Mouse (Mus musculus): ENCODE data around the gene Elmo1. TPM values are rescaled to one million over a fixed set of nuclear protein-coding genes. Genes with fewer than 3 reads are reported as not detected.

Gene Elmo1
- polyA plus RNA-seq, 1 experiment from 2014 or later: 43.2 TPM

GRCm38 (mm10) chr13:20125845-20126244, 35.4 kb downstream of the Elmo1 start:
- Histone ChIP-seq H3K4me1 (ENCODE audit: control insufficient read depth, insufficient read depth, low read length) (0 out of 2 replicates have a peak, but pooled peaks cover 2% of the 10 kb centered on the region), H3K27ac (ENCODE audit: low read length) (no peak overlapping the region), H3K9ac (ENCODE audit: low read depth, low read length) (no peak overlapping the region), H3K9me3 (replicated peaks; ENCODE audit: control insufficient read depth, low read length, poor library complexity, severe bottlenecking) (no peaks in the 10 kb centered on the region), H3K4me2 (ENCODE audit: low read length) (no peak overlapping the region), H3K36me3 (ENCODE audit: control insufficient read depth, insufficient read depth, low read length) (no peaks in the 10 kb centered on the region), H3K27me3 (ENCODE audit: control insufficient read depth, insufficient read depth, low read depth, low read length) (no peaks in the 10 kb centered on the region), H3K4me3 (ENCODE audit: low read depth, low read length) (no peak overlapping the region)
- 94% methylated on average over 10 of the region's 10 CpGs for WGBS
- no peak for ATAC-seq

- H3K27me3 ChIP-seq (ENCODE audit: control insufficient read depth, insufficient read depth, low read depth, low read length): no peaks in the 10 kb centered on the region
- no peaks in the 10 kb centered on the region for H3K36me3 ChIP-seq (ENCODE audit: control insufficient read depth, insufficient read depth, low read length)
- H3K4me2 ChIP-seq (ENCODE audit: low read length): no peak overlapping the region
- no peak for ATAC-seq
- H3K9ac ChIP-seq (ENCODE audit: low read depth, low read length): no peak overlapping the region
- H3K4me1 ChIP-seq (ENCODE audit: control insufficient read depth, insufficient read depth, low read length): 0 out of 2 replicates have a peak, but pooled peaks cover 2% of the 10 kb centered on the region
- H3K9me3 ChIP-seq (replicated peaks; ENCODE audit: control insufficient read depth, low read length, poor library complexity, severe bottlenecking): no peaks in the 10 kb centered on the region
- H3K27ac ChIP-seq (ENCODE audit: low read length): no peak overlapping the region
- H3K4me3 ChIP-seq (ENCODE audit: low read depth, low read length): no peak overlapping the region
- 66% methylated on average over 4 of the region's 4 CpGs for WGBS
These were observed 37.2 kb downstream of the Elmo1 start for GRCm38 (mm10) chr13:20127553-20127952.

- Histone ChIP-seq H3K9ac (ENCODE audit: low read depth, low read length) (no peak overlapping the region), H3K9me3 (replicated peaks; ENCODE audit: control insufficient read depth, low read length, poor library complexity, severe bottlenecking) (no peaks in the 10 kb centered on the region), H3K4me1 (ENCODE audit: control insufficient read depth, insufficient read depth, low read length) (0 out of 2 replicates have a peak, but pooled peaks cover 2% of the 10 kb centered on the region), H3K4me3 (ENCODE audit: low read depth, low read length) (no peak overlapping the region), H3K36me3 (ENCODE audit: control insufficient read depth, insufficient read depth, low read length) (no peaks in the 10 kb centered on the region), H3K27ac (ENCODE audit: low read length) (no peak overlapping the region), H3K27me3 (ENCODE audit: control insufficient read depth, insufficient read depth, low read depth, low read length) (no peaks in the 10 kb centered on the region), H3K4me2 (ENCODE audit: low read length) (no peak overlapping the region)
- WGBS: 85% methylated on average over 4 of the region's 4 CpGs
- no peak for ATAC-seq
These were observed 37.7 kb downstream of the Elmo1 start for GRCm38 (mm10) chr13:20128097-20128496.

- Histone ChIP-seq H3K9ac (ENCODE audit: low read depth, low read length) (no peak overlapping the region), H3K4me1 (ENCODE audit: control insufficient read depth, insufficient read depth, low read length) (0 out of 2 replicates have a peak, but pooled peaks cover 4% of the 10 kb centered on the region), H3K36me3 (ENCODE audit: control insufficient read depth, insufficient read depth, low read length) (no peaks in the 10 kb centered on the region), H3K9me3 (replicated peaks; ENCODE audit: control insufficient read depth, low read length, poor library complexity, severe bottlenecking) (no peaks in the 10 kb centered on the region), H3K27me3 (ENCODE audit: control insufficient read depth, insufficient read depth, low read depth, low read length) (no peaks in the 10 kb centered on the region), H3K27ac (ENCODE audit: low read length) (no peak overlapping the region), H3K4me3 (ENCODE audit: low read depth, low read length) (no peak overlapping the region), H3K4me2 (ENCODE audit: low read length) (no peak overlapping the region)
- 91% methylated on average over 3 of the region's 3 CpGs for WGBS
- no peak for ATAC-seq
These were observed 40.3 kb downstream of the Elmo1 start for GRCm38 (mm10) chr13:20130731-20131130.

- Histone ChIP-seq H3K27ac (ENCODE audit: low read length) (no peak overlapping the region), H3K36me3 (ENCODE audit: control insufficient read depth, insufficient read depth, low read length) (no peaks in the 10 kb centered on the region), H3K4me3 (ENCODE audit: low read depth, low read length) (no peak overlapping the region), H3K27me3 (ENCODE audit: control insufficient read depth, insufficient read depth, low read depth, low read length) (no peaks in the 10 kb centered on the region), H3K4me1 (ENCODE audit: control insufficient read depth, insufficient read depth, low read length) (0 out of 2 replicates have a peak, but pooled peaks cover 4% of the 10 kb centered on the region), H3K4me2 (ENCODE audit: low read length) (no peak overlapping the region), H3K9me3 (replicated peaks; ENCODE audit: control insufficient read depth, low read length, poor library complexity, severe bottlenecking) (no peaks in the 10 kb centered on the region), H3K9ac (ENCODE audit: low read depth, low read length) (no peak overlapping the region)
- 93% methylated on average over 5 of the region's 5 CpGs for WGBS
- ATAC-seq: no peak
These were observed 41.1 kb downstream of the Elmo1 start for GRCm38 (mm10) chr13:20131322-20131997.

- Histone ChIP-seq H3K27me3 (ENCODE audit: control insufficient read depth, insufficient read depth, low read depth, low read length) (no peaks in the 10 kb centered on the region), H3K4me3 (ENCODE audit: low read depth, low read length) (no peak overlapping the region), H3K36me3 (ENCODE audit: control insufficient read depth, insufficient read depth, low read length) (no peaks in the 10 kb centered on the region), H3K4me2 (ENCODE audit: low read length) (no peak overlapping the region), H3K9ac (ENCODE audit: low read depth, low read length) (no peak overlapping the region), H3K4me1 (ENCODE audit: control insufficient read depth, insufficient read depth, low read length) (0 out of 2 replicates have a peak, but pooled peaks cover 4% of the 10 kb centered on the region), H3K27ac (ENCODE audit: low read length) (no peak overlapping the region), H3K9me3 (replicated peaks; ENCODE audit: control insufficient read depth, low read length, poor library complexity, severe bottlenecking) (no peaks in the 10 kb centered on the region)
- no peak for ATAC-seq
- 96% methylated on average over 4 of the region's 4 CpGs for WGBS
These were observed 41.6 kb downstream of the Elmo1 start for GRCm38 (mm10) chr13:20131998-20132371.

GRCm38 (mm10) chr13:20133602-20134394, 43.4 kb downstream of the Elmo1 start:
- H3K9me3 ChIP-seq (replicated peaks; ENCODE audit: control insufficient read depth, low read length, poor library complexity, severe bottlenecking): no peaks in the 10 kb centered on the region
- no peak for ATAC-seq
- H3K9ac ChIP-seq (ENCODE audit: low read depth, low read length): no peak overlapping the region
- no peaks in the 10 kb centered on the region for H3K27me3 ChIP-seq (ENCODE audit: control insufficient read depth, insufficient read depth, low read depth, low read length)
- no peak overlapping the region for H3K4me3 ChIP-seq (ENCODE audit: low read depth, low read length)
- peaks cover 4% of the 10 kb centered on the region; the same call in 1 of the 2 replicates for H3K4me1 ChIP-seq (ENCODE audit: control insufficient read depth, insufficient read depth, low read length)
- H3K4me2 ChIP-seq (ENCODE audit: low read length): no peak overlapping the region
- 61% methylated on average over 6 of the region's 6 CpGs for WGBS
- H3K27ac ChIP-seq (ENCODE audit: low read length): 0 out of 2 replicates have a peak overlapping the region, but pooled peaks have one; percentile 24
- no peaks in the 10 kb centered on the region for H3K36me3 ChIP-seq (ENCODE audit: control insufficient read depth, insufficient read depth, low read length)

- Histone ChIP-seq H3K9ac (ENCODE audit: low read depth, low read length) (no peak overlapping the region), H3K4me2 (ENCODE audit: low read length) (no peak overlapping the region), H3K9me3 (replicated peaks; ENCODE audit: control insufficient read depth, low read length, poor library complexity, severe bottlenecking) (no peaks in the 10 kb centered on the region), H3K4me1 (ENCODE audit: control insufficient read depth, insufficient read depth, low read length) (peaks cover 9% of the 10 kb centered on the region), H3K36me3 (ENCODE audit: control insufficient read depth, insufficient read depth, low read length) (no peaks in the 10 kb centered on the region), H3K27me3 (ENCODE audit: control insufficient read depth, insufficient read depth, low read depth, low read length) (no peaks in the 10 kb centered on the region), H3K27ac (ENCODE audit: low read length) (no peak overlapping the region), H3K4me3 (ENCODE audit: low read depth, low read length) (no peak overlapping the region)
- 90% methylated on average over 18 of the region's 18 CpGs for WGBS
- no peak for ATAC-seq
These were observed 44.2 kb downstream of the Elmo1 start for GRCm38 (mm10) chr13:20134395-20135225.

Measured in midbrain, embryonic 16.5 days (tissue).